Mouse (Mus musculus): ENCODE data around the gene Hoxd12.

GRCm38 (mm10) chr2:74724244-74725015, 49.6 kb downstream of the Hoxd12 start:
- no peak for TF ChIP-seq CTCF (conservative IDR thresholded peaks at IDR 0.05; ENCODE audit: low read length)
- no peak for TF ChIP-seq POU5F1 (IDR thresholded peaks at IDR 0.05; ENCODE audit: borderline replicate concordance, low read length)

Measured in E14TG2a.4 (cell line).